Mouse (Mus musculus): ENCODE results near the gene Gas2l3. TPM values are rescaled to one million over a fixed set of nuclear protein-coding genes. Genes with fewer than 3 reads are reported as not detected.

The Gas2l3 gene
- polyA plus RNA-seq, 1 experiment: not detected

DNA sequence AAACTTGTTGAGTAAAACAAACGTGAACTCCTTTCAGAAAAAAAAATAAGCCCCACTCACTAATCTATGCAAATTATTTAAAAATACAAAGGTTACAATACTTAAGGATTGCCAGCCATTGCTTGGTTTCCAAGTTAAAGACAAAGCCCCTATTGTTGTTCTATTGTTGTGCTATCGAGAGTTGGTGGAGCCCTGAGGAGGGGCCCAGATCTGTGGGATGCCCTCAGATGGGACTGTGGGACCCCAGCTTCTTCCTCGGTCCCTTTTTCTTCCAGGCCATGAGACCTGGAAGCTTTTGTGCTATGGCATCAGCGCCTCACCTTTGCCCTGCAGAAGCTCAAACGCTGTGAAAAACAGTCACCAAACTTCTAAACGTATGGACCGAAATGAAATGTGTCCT, 37.9 kb upstream of the Gas2l3 start:
- no peak for TF ChIP-seq CTCF (IDR thresholded peaks at IDR 0.05; ENCODE audit: insufficient read depth, low read depth, low read length)
- no peak for TF ChIP-seq POLR2A (IDR thresholded peaks at IDR 0.05; ENCODE audit: insufficient read depth, low read depth, low read length)
- H3K4me1 ChIP-seq (ENCODE audit: control insufficient read depth, insufficient read depth, low read length): no peaks in the 10 kb centered on the region
- WGBS: 61% methylated on average over 7 of the region's 7 CpGs

DNA sequence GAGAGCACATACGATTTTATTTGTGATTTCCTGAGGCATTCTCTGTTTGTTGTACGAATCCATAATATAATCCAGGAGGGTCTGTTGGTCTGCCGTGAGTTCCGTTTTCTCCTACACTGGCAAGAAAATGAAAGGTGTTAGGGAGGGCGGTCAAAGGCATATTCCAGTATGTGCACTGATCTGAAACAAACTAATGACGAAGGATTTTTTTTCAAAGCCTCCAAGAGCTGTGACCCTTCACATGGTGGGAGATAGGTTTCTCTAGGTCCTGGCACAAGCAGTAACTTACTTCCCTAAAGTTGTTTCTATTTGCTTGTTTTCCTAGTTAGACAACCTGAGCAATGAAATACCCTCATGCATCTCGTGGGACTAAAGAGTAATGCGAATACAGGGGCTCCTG, 35.0 kb upstream of the Gas2l3 start:
- TF ChIP-seq CTCF (IDR thresholded peaks at IDR 0.05; ENCODE audit: insufficient read depth, low read depth, low read length): no peak
- TF ChIP-seq POLR2A (IDR thresholded peaks at IDR 0.05; ENCODE audit: insufficient read depth, low read depth, low read length): no peak
- no peaks in the 10 kb centered on the region for H3K4me1 ChIP-seq (ENCODE audit: control insufficient read depth, insufficient read depth, low read length)
- H3K27ac ChIP-seq (ENCODE audit: insufficient read depth, low read depth, low read length): no peak overlapping the region
- H3K4me3 ChIP-seq (ENCODE audit: insufficient read depth, low read depth, low read length): no peak overlapping the region
- 94% methylated on average over 8 of the region's 8 CpGs for WGBS

More for the DNA sequence above, 37.9 kb upstream of the Gas2l3 start:
- H3K4me3 ChIP-seq (ENCODE audit: insufficient read depth, low read depth, low read length): no peak overlapping the region
- no peak overlapping the region for H3K27ac ChIP-seq (ENCODE audit: insufficient read depth, low read depth, low read length)

DNA sequence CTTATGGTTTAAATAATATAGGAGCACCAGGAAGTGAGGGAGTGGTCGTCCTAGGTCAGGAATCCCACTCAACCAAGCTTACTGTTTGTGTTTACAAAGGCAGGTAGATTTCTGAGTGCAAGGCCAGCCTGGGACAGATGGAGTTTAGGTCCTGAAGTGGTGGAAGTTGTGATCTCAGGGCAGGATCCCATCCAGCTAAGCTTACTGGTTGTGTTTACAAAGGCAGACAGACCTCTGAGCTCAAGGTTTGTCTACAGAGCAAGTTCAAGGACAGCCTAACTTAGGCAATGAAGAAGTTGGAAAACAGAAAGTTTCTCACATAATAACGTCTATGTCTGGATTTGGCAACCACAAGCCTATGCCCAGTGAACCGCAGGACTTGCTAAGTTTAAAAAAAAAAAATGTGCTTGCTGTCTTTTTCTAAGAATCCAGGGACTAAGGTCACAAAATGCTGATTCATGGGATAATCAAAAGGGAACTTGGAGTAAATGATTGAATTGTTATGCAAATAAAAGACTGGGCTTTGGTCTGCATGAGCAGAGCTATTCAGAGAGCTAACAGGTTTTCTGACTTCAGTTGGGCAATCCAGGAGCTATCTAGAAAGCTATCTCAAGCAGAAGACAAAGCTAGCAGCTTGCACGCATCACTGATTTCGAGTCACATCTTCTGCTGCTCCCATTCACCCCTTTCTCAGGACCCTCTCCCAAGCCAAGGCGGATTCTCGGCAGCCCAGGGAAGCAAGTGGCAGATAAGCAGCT, 27.0 kb upstream of the Gas2l3 start:
- 51% methylated on average over 7 of the region's 7 CpGs for WGBS
- H3K4me3 ChIP-seq (ENCODE audit: insufficient read depth, low read depth, low read length): no peak overlapping the region
- no peak overlapping the region for H3K27ac ChIP-seq (ENCODE audit: insufficient read depth, low read depth, low read length)
- H3K4me1 ChIP-seq (ENCODE audit: control insufficient read depth, insufficient read depth, low read length): no peaks in the 10 kb centered on the region
- TF ChIP-seq POLR2A (IDR thresholded peaks at IDR 0.05; ENCODE audit: insufficient read depth, low read depth, low read length) (no peak), CTCF (IDR thresholded peaks at IDR 0.05; ENCODE audit: insufficient read depth, low read depth, low read length) (no peak)

DNA sequence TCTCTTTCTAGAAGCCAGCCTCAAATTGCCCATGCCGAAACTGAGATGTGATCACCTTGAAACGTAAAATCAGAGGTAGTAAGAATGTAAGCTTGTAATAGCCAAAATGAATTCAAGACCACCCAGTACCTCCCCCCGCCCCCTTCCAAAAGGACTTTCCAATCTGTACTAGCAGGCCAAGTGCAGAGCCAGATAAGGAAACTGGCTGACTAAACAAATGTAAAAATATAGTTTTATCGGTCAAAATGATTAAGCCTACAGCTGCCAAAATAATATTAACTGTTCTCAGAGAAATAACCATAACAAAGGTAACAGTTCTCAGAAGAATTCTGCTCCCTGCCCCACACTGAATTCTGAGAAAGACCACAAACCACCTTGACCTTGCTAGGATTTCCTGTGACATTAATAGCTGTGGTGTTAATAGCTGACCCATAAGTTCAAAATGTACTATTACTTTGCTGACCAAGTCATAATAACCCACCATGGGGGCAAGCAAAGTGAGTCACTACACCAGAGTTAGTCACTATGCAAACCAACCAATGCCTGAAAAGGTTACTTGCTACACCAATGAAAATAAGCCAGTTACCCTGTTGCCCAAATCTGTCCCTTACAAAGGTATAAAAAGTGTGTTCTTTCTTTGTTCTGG, 21.1 kb upstream of the Gas2l3 start:
- 96% methylated on average over 4 of the region's 4 CpGs for WGBS
- TF ChIP-seq CTCF (IDR thresholded peaks at IDR 0.05; ENCODE audit: insufficient read depth, low read depth, low read length) (no peak), POLR2A (IDR thresholded peaks at IDR 0.05; ENCODE audit: insufficient read depth, low read depth, low read length) (no peak)

DNA sequence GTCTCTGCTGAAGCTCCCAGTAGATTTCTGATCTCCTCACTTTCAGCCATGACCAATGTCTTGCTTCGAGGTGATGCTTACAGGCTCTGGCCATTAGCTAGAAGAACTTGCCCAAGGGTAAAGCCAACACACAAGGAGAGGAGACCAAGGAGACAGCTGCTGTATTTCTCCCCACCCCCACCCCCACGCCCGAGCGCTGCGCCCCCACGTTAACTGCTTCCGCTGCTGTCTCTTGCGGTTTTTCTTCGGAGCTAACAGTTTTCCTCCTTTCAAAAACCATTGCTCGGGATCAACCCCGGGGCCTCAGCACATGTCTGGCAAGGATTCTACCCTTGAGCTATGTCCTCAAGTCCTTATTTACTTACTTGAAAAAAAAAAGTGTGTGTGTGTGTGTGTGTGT, 19.1 kb upstream of the Gas2l3 start:
- Histone ChIP-seq H3K4me3 (ENCODE audit: insufficient read depth, low read depth, low read length) (no peak overlapping the region), H3K27ac (ENCODE audit: insufficient read depth, low read depth, low read length) (no peak overlapping the region), H3K4me1 (ENCODE audit: control insufficient read depth, insufficient read depth, low read length) (no peaks in the 10 kb centered on the region)
- TF ChIP-seq POLR2A (IDR thresholded peaks at IDR 0.05; ENCODE audit: insufficient read depth, low read depth, low read length) (no peak), CTCF (IDR thresholded peaks at IDR 0.05; ENCODE audit: insufficient read depth, low read depth, low read length) (no peak)
- WGBS: 75% methylated on average over 11 of the region's 11 CpGs

More for the DNA sequence above, 21.1 kb upstream of the Gas2l3 start:
- H3K4me3 ChIP-seq (ENCODE audit: insufficient read depth, low read depth, low read length): no peak overlapping the region
- H3K4me1 ChIP-seq (ENCODE audit: control insufficient read depth, insufficient read depth, low read length): no peaks in the 10 kb centered on the region
- no peak overlapping the region for H3K27ac ChIP-seq (ENCODE audit: insufficient read depth, low read depth, low read length)

DNA sequence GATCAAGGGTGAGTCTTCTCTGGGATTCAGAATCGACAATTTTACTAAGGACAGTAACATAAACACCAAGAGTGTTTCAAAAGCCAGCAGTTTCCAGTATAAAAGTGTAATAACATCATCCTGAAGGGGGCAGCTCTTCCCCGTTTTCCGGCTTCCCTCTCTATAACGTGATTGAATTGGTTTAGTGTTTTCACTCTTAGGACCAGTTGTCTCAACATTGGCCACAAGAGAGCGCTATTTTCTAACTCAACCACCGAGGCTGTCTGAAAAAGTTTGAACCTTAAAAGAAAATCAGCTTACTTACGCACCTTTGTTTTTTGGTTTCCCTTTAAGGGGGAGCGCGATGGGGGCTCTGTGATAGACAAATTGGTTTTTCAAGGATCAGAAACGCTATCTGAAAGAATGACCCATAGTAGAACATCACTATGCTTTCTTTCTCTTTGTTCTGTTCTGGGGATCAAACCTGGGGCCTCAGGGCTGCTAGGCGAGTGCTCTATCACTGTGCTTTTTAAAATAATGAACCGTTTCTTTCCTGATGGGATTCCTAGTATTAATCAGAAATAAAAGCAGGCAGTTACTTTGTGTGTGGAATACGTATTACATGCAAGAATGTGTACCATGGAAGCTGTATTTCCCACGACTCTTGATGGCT, 18.2 kb upstream of the Gas2l3 start:
- Histone ChIP-seq H3K4me1 (ENCODE audit: control insufficient read depth, insufficient read depth, low read length) (no peaks in the 10 kb centered on the region), H3K27ac (ENCODE audit: insufficient read depth, low read depth, low read length) (no peak overlapping the region), H3K4me3 (ENCODE audit: insufficient read depth, low read depth, low read length) (no peak overlapping the region)
- TF ChIP-seq CTCF (IDR thresholded peaks at IDR 0.05; ENCODE audit: insufficient read depth, low read depth, low read length) (no peak), POLR2A (IDR thresholded peaks at IDR 0.05; ENCODE audit: insufficient read depth, low read depth, low read length) (no peak)
- WGBS: 23% methylated on average over 14 of the region's 14 CpGs

DNA sequence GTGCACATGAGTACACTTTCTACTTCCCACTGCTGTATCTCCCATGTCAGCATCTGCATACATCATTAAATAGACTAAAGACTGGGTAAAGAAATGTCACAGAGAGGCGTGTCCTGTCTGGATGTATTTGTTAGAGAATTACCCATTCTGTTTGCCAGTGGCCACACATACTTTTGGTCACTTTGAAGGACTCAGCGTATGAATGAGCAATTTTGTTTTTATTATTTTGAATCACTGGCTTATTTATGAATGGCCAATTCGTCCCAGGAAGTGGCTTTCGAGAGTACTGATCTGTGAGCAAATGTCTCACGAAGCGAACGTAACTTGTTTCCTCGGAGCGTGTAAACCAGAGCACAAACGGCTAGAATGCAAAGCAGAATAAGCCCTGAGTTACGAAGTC, 17.2 kb upstream of the Gas2l3 start:
- Histone ChIP-seq H3K27ac (ENCODE audit: insufficient read depth, low read depth, low read length) (no peak overlapping the region), H3K4me3 (ENCODE audit: insufficient read depth, low read depth, low read length) (no peak overlapping the region), H3K4me1 (ENCODE audit: control insufficient read depth, insufficient read depth, low read length) (no peaks in the 10 kb centered on the region)
- no peak for TF ChIP-seq CTCF (IDR thresholded peaks at IDR 0.05; ENCODE audit: insufficient read depth, low read depth, low read length)
- TF ChIP-seq POLR2A (IDR thresholded peaks at IDR 0.05; ENCODE audit: insufficient read depth, low read depth, low read length): no peak
- 62% methylated on average over 11 of the region's 11 CpGs for WGBS

DNA sequence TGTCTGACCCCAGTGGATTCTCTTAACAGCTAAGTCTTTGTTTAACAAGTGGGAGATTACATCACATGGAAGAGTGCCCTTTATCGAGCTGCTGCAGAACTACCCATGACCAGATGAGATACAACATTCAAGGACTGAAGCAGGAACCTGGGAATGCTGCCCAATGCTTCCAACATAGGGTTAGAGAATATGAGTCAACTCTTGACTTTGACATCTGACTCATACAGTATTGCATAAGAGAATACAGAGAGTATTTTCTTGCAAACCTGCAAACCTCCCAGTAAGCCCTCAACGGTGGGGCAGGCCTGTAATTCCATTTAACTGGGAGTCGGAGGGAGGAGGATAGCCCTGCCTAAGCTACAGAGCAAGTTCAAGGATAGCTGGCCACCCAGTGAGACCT, 15.0 kb upstream of the Gas2l3 start:
- TF ChIP-seq CTCF (IDR thresholded peaks at IDR 0.05; ENCODE audit: insufficient read depth, low read depth, low read length) (no peak), POLR2A (IDR thresholded peaks at IDR 0.05; ENCODE audit: insufficient read depth, low read depth, low read length) (no peak)
- Histone ChIP-seq H3K4me1 (ENCODE audit: control insufficient read depth, insufficient read depth, low read length) (0 out of 2 replicates have a peak, but pooled peaks cover 2% of the 10 kb centered on the region), H3K27ac (ENCODE audit: insufficient read depth, low read depth, low read length) (no peak overlapping the region), H3K4me3 (ENCODE audit: insufficient read depth, low read depth, low read length) (no peak overlapping the region)
- WGBS: 63% methylated on average over 3 of the region's 3 CpGs

DNA sequence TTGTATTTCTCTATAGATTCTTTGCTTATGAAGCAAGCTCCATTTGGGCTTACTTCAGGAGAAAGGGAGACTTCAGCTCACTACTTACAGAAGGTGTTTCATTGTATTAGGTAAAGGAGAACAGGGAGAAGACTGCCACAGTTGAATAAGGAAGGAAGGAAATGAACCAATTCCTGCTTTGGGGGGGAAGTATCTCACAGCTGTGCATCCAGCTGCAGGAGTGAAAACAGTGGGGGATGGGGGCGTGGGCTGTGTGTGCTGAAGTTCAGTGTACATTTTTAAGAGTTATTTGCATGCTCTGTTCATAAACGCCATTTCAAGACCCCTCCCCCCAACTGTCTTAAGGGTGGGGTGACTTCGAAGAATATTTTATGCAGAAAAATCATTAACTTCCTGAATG, 10.0 kb upstream of the Gas2l3 start:
- TF ChIP-seq CTCF (IDR thresholded peaks at IDR 0.05; ENCODE audit: insufficient read depth, low read depth, low read length): no peak
- TF ChIP-seq POLR2A (IDR thresholded peaks at IDR 0.05; ENCODE audit: insufficient read depth, low read depth, low read length): no peak
- Histone ChIP-seq H3K27ac (ENCODE audit: insufficient read depth, low read depth, low read length) (no peak overlapping the region), H3K4me1 (ENCODE audit: control insufficient read depth, insufficient read depth, low read length) (0 out of 2 replicates have a peak, but pooled peaks cover 4% of the 10 kb centered on the region), H3K4me3 (ENCODE audit: insufficient read depth, low read depth, low read length) (no peak overlapping the region)
- WGBS: 77% methylated on average over 3 of the region's 3 CpGs

Data from olfactory bulb, adult 2 months (tissue).